Mouse (Mus musculus) c-Kit-negative CD71-positive TER-119-positive erythroid progenitor cells, embryonic 14.5 days (primary cell): ENCODE data around the gene Anks6.
"Not testable (repeated sequence)": the region's sequence is repeated elsewhere in the genome, so short reads cannot be mapped to it uniquely, and the experiment has no call there.

Experiments
- DNase-seq: peaks from one replicate; pipeline ENCODE4 v3.0.0-alpha.2; 2013; ENCODE audit warnings: low read depth, low spot score

Gene Anks6

GRCm38 (mm10) chr4:47056791-47057509 lies at the start of gene Anks6:
Gene Anks6, minus strand, starts transcription at chr4:47057427.
- no peak for DNase-seq

- no peak for DNase-seq
These were observed 46.3 kb upstream of the Anks6 start for GRCm38 (mm10) chr4:47103561-47103960.

- DNase-seq = no peak
These were observed 36.4 kb upstream of the Anks6 start for GRCm38 (mm10) chr4:47093647-47094046.

- no peak for DNase-seq
These were observed 35.9 kb upstream of the Anks6 start for GRCm38 (mm10) chr4:47093161-47093560.

GRCm38 (mm10) chr4:47092387-47093021 lies 35.3 kb upstream of the Anks6 start:
- DNase-seq = no peak

- no peak for DNase-seq
These were observed 34.5 kb upstream of the Anks6 start, which contains the start of gene Galnt12 for GRCm38 (mm10) chr4:47091493-47092386. Gene Galnt12, plus strand, starts transcription at chr4:47091909.

- DNase-seq = no peak
These were observed 31.4 kb upstream of the Anks6 start for GRCm38 (mm10) chr4:47088671-47089070.

- no peak for DNase-seq
These were observed 26.6 kb upstream of the Anks6 start for GRCm38 (mm10) chr4:47083824-47084223.

- DNase-seq = no peak
These were observed 23.4 kb upstream of the Anks6 start for GRCm38 (mm10) chr4:47080647-47081010.

GRCm38 (mm10) chr4:47079997-47080646 lies 22.9 kb upstream of the Anks6 start:
- DNase-seq = no peak

GRCm38 (mm10) chr4:47075054-47075453 lies 17.8 kb upstream of the Anks6 start:
- no peak for DNase-seq

- no peak for DNase-seq
These were observed 3.7 kb upstream of the Anks6 start for GRCm38 (mm10) chr4:47060900-47061299.

GRCm38 (mm10) chr4:47057510-47058325 lies 491 bp upstream of the Anks6 start:
- no peak for DNase-seq

GRCm38 (mm10) chr4:47055570-47056080 lies 1.6 kb downstream of the Anks6 start:
- no peak for DNase-seq

- DNase-seq = not testable (repeated sequence)
These were observed 2.1 kb downstream of the Anks6 start for GRCm38 (mm10) chr4:47055170-47055569.

- DNase-seq = no peak
These were observed 5.3 kb downstream of the Anks6 start for GRCm38 (mm10) chr4:47051905-47052304.

- DNase-seq = no peak
These were observed 6.4 kb downstream of the Anks6 start for GRCm38 (mm10) chr4:47050642-47051381.

- DNase-seq = peak; percentile 39
These were observed 7.1 kb downstream of the Anks6 start for GRCm38 (mm10) chr4:47050167-47050566.

GRCm38 (mm10) chr4:47049216-47049615 lies 8.0 kb downstream of the Anks6 start:
- no peak for DNase-seq

- no peak for DNase-seq
These were observed 9.5 kb downstream of the Anks6 start for GRCm38 (mm10) chr4:47047765-47048164.
